Mouse (Mus musculus): Measurements from ENCODE around the gene Gm20388. TPM values are rescaled to one million over a fixed set of nuclear protein-coding genes. Genes with fewer than 3 reads are reported as not detected.

The Gm20388 gene
- total RNA-seq, 2 experiments from 2014 or later: 18.6 TPM; not detected in 1

DNA sequence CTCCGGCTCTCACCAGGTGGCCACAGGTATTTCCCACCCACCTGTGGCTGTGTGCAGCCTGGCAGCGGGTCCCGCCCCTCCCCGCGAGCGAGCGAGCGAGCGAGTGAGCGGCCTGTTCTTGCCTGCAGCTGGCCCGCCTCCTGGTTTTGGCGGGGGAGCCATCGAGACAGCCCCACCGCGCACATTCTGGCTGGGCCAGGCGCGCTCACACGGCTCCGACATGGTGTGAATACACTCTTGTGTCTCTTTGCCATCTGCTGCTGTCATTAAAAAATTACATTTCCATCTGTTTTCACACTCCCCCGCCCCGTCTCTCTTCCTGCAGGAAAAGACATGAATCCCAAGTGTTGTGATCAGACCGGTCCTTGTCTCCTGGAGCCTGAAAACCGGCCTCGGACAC is 687.9 kb downstream of the Gm20388 start:
- peak; percentile 85 to 95 for DNase-seq (ENCODE audit: low spot score in 2 of 2)
- intact Hi-C loops (cut with DNase I): loop anchor here (1.0 to 5.0 kb wide), 4 partner anchors 62 to 333 kb away; no protein-coding TSS in a partner anchor

DNA sequence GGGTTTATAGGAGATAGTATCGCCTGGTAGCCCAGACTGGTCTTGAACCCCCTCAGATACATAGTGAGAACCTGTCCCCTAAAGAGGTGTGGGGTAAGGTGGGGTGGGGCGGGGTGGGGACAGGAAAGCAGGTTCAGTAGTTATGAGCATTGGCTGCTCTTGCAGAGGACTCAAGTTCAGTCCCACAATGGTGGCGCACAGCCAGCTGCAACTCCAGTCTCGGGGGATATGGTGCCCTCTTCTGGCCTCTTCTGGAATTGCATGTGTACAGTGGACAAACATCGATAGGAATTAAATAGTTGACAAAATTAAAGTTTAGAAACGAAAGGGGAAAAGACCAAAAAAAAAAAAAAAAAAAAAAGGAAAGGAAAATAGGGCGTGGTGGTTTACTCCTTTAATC is 688.9 kb downstream of the Gm20388 start:
- DNase-seq (ENCODE audit: low spot score in 2 of 2): peak; percentile 70 to 78
- intact Hi-C loops (cut with DNase I): loop anchor here (5.0 kb wide), 2 partner anchors 297 to 312 kb away; no protein-coding TSS in a partner anchor

DNA sequence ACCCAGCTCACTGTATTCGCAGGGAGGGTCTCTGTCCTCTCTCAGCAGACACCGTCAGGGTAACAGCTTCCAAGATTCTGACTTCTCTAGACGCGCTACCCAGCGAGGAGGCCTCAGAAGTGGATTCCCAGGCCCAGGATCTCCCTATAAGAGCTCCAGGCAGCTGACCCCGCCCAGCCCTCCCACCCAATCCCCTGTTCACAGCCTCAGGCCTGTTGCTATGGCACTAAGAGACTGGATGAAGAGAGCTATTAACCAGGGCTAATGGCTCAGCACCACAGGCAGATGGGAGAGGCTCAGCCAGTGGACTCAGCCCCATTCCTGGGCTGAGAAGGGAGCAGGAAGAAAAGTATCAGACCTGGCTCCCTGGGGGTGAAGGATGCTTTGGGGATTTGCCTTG is 692.0 kb downstream of the Gm20388 start:
- DNase-seq (ENCODE audit: low spot score in 2 of 2): no peak
- intact Hi-C loops (cut with DNase I): no loop called here

DNA sequence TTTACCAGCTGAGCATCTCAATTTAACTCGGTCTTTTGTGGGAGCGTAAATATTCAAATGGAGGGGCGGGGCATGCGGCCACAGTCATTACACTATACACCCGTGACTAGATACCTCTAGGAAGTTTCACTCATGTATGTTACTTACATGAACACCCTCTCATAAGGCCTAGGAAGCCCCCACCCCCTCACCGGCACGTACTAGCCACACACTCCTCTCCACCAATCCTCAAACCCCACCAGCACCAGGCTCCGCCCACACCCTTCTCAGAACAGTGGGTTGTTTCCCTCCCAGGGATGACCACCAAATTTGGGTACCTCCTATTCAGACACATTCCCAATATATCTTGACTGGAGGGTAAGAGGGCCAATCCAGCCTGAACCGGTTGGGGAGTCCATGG is 696.8 kb downstream of the Gm20388 start:
- DNase-seq (ENCODE audit: low spot score in 2 of 2): no peak
- intact Hi-C loops (cut with DNase I): loop anchor here (5.0 kb wide), 1 partner anchor 430 kb away; the partner anchor contains the start of gene Fam92b

DNA sequence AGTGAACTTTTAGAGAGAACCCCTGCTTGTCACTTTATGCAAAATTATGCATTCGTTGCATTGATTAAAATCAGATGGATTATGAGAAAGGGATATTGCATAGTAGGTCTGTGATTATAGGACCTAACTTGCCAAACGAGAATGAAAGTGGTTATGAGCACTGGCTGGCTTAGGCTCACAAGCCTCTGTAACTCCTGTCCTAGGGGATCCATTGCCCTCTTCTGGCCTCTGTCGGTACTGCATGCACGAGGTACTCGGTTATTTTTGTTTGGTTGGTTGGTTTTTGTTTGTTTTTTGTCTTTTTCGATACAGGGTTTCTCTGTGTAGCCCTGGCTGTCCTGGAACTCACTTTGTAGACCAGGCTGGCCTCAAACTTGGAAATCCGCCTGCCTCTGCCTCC is 697.2 kb downstream of the Gm20388 start:
- DNase-seq (ENCODE audit: low spot score in 2 of 2): peak; percentile 74 to 76
- intact Hi-C loops (cut with DNase I): loop anchor here (5.0 kb wide), 1 partner anchor 431 kb away; the partner anchor contains the start of gene Fam92b

DNA sequence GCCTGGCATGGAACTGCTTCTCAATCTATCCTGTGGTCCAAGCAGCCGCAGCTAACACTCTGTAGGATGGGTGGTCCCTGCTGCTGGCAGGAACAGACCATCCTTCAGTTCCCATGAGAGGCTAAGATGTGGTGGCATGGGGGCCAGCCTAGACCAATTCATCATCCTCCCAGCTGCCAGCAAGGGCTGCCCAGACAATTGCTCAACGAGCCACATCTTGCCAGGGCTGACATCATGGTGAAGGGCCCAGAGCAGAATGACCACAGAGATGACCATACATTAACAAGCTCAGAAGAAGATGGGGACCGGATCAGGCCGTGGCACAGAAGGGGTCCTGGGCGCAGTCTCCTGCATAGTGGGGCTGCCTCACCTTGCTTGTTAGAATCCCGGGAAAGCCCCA is 700.2 kb downstream of the Gm20388 start:
- DNase-seq (ENCODE audit: low spot score in 2 of 2): no peak
- intact Hi-C loops (cut with DNase I): no loop called here

DNA sequence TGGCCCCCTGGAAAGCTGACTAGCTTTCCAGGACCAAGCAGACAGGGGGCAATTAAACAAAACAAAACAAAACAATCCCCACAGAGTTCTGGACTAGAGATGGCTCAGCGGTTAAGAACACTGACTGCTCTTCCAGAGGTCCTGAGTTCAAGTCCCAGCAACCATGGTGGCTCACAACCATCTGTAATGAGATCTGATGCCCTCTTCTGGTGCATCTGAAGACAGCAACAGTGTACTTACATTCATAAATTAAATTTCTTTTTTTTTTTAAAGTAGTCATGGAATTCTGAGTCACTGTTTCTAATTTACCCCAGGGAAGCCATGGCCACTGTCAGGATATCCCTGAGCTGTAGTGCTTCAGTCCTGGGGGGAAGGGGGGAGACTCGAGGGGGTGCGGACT is 703.9 kb downstream of the Gm20388 start:
- DNase-seq (ENCODE audit: low spot score in 2 of 2): no peak
- intact Hi-C loops (cut with DNase I): no loop called here

DNA sequence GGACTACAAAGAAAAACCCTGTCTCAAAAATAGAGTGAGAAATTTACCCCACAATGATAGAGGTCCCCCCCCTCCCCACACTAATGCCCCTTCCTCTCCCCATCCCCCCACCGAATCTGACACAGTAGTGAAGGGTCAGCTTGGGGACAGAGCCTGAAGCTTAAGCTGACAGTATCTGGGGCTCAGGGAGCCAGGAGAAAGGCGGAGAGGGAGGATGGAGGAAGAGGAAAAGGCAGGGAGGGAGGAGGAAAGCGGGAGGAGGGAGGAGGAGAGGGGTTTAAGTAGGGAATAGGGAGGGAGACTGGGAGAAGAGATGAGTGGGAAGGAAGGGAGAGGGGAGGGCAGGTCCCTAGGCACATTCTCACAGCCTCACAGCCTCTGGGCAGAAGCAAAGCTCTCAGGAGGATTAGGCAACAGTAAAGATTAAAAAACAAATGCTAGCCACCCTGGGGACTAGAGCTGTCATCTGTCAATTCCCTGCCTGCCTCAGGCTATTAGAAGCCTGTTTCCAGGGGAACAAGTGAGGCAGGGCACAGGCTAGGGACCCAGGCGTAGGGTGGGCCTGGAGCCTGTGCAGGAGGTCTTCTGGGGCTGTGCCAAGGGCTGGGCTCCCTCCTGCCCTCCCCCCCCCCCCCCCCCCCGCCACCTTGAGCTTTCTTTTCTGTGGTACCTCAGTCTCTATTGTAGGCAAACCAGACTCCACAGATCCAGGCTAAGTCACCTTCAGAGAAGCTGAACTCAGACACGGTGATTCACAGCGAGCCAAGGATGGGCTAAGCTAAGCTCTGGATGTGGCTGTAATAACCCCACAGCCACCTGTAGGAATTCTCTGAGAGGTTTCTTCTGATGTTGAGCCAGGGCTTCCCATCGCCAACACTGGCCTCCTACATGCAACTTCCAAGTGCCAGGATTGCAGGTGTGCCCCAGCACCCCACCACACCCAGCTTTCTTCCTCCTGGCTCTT is 706.3 kb downstream of the Gm20388 start:
- no peak for DNase-seq (ENCODE audit: low spot score in 2 of 2)
- intact Hi-C loops (cut with DNase I): no loop called here

DNA sequence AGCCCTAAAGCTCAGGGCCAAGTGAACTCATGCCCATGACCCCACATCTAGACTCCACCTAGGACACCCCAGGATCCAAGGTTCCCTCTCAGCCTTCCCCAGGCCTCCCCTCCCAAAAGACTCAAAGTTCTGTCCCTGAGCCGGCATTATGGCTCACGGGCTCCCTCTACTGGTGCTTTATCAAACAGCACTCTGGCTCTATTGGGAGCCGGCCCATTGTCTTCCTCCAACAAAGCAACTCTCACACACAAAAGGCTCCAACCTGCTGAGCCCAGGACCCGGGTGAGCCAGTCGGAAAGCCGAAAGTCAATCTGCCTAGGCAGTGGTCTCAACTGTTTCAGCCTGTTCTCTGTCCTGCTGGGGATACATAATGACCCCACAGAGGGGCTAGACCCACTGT is 707.5 kb downstream of the Gm20388 start:
- peak; percentile 59 to 68 for DNase-seq (ENCODE audit: low spot score in 2 of 2)
- intact Hi-C loops (cut with DNase I): no loop called here

DNA sequence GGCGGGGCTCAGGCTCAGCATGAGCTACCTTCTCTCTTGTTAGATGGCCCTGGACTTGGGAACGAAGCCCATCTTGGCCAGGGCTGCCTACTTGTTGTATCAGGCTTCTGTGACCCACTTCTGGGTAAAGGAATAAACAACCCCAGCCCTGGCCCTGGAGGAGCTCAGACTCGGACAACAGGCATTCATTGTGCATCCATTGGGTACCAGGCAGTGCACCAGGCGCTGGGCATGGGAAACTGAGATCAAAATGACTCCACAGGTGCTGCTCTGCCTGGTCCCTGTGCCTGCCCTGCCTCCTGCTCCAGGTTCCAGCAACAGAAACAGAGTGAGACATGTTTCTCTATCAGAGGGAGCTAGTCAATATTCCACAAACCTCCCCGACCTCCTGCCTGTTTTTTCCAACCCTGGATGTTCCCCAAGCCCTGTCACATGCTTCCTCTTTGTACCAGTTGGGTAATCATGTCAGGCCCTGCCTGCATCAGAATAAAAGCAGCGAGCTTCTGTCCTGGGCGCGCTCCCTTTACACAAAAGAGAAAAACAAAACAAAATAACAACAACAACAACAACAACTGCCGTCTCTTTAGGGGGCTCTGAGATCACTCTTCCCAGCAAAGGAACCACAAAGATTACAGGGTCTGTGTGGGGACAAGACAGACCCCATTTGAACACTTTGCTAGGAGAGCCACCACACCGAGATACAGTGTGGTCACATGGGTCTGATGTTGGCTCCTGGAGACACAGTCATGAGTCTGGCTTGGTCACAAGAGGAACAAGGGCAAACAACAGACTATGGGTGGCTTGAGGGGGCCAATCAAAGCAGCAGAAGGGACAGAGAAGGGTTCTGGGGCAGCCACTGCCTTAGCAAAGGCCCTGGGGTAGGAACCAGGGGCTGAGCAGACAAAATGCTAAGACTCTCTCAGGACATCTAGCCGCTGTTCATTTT is 708.9 kb downstream of the Gm20388 start:
- intact Hi-C loops (cut with DNase I): no loop called here
- DNase-seq (ENCODE audit: low spot score in 2 of 2): peak in 1 of 2 experiments; percentile 51

DNA sequence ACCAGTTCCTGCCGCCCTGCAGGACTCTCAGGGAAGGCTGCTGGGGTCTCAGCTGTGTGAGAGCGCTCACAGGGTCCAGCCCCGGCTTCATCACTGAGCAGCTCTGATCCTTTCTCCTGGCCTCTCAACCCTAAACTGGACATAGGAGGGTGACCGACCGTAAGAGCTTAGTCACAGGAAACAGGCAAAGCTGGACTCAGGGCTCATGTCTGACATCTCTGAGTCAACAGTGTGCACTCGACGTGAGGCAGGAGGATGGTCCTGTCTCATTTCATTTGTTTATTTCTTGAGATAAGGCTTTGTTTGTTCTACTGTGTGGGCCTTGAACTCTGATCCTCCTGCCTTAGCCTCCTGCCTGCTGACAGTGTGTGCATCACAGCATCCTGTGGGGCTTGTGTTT is 709.8 kb downstream of the Gm20388 start:
- intact Hi-C loops (cut with DNase I): no loop called here
- DNase-seq (ENCODE audit: low spot score in 2 of 2): no peak

DNA sequence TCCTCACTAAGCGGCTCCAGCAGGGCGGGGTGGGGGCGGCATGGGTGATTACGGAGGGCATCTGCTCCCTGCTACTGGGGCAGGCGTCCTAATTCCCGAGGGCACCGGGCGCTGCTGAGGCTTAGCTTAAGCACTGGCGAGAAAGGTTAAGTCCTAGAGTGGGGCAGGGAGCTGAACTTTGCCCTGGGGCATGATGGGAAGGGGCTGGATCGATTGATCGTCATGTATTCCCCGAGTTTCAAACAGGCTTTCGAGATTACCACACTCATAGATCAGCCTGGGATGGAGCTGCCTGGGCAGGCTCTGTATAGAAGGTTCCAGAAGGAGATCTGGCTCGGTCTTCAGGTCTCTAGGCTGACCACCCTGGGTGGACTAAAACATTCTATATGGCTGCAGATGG is 711.5 kb downstream of the Gm20388 start:
- intact Hi-C loops (cut with DNase I): no loop called here
- no peak for DNase-seq (ENCODE audit: low spot score in 2 of 2)

DNA sequence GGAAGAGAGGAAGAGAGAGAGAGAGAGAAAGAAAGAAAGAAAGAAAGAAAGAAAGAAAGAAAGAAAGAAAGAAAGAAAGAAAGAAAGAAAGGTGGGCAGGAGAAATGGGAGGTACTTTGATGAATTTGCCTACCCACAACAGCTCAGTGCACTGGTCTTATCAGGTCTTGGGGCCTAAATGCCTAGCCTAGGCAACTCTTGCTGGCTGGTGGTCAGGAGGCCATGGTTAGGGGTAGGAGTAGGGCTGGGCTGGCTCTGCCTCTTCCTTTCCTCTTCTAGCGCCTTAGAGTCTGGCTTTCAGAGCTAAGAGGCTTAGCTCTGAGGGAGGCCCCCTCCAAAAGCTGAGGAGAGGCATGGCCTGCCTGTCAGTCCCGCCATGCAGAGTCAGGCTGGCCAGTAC is 713.0 kb downstream of the Gm20388 start:
- no peak for DNase-seq (ENCODE audit: low spot score in 2 of 2)
- intact Hi-C loops (cut with DNase I): no loop called here

DNA sequence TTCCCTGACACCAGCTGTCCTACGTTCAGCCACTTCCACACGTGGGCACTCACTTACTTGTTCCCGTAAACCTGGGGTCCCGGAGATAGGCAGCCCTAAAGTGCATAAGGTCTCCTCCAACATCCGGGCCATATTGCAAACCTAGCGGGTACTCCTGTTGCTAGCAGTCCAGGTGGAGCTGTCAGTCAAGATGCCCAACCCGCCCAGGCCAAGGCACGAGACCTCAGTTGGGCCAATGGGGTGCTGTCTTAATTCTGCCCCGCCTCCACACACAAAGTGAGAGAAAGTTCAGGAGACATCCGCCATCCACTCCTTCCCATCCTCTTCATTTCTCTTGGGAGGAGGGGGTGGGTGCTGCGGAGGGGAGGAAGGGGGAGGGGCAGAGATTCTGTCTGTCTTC is 715.8 kb downstream of the Gm20388 start:
- intact Hi-C loops (cut with DNase I): no loop called here
- DNase-seq (ENCODE audit: low spot score in 2 of 2): no peak

DNA sequence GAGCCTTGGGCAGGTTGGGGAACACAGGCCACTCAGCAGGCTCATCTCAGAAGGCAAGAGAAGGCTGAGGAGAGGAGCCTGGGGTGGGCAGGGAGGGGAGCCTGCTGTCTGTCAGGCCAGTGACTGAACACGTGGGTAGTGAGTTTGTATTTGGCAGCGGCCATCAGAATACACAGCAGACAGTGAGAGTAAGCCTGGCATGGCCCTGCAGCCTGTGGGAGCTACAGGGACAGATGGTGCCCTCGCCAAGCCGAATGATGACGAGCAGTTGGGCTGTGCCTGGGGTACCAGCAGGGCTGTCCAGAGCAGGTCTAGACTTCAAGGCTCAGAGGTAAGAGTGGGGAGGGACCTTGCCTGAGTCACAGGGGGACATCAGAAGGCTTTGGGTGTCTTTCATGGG is 716.7 kb downstream of the Gm20388 start:
- intact Hi-C loops (cut with DNase I): no loop called here
- DNase-seq (ENCODE audit: low spot score in 2 of 2): no peak

DNA sequence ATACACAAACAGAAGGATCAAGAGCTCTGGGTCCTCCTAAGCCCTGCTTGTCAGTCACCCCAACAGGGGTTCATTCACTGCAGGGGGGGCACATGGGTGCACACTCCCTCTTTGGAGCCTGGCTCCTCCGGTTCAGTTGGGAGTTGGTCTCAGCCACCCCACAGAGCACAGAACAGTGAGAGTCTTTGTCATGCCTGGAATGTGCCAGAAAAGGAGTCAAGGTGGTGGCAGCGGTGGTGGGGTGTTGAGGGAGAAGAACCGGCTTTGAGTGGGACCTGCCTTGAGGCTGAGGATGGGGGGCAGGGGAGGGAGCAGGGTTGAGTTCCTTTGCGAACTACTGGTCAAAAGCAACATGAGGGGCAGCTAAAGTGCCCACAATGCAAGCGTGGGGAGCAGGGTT is 719.4 kb downstream of the Gm20388 start:
- intact Hi-C loops (cut with DNase I): no loop called here
- no peak for DNase-seq (ENCODE audit: low spot score in 2 of 2)

DNA sequence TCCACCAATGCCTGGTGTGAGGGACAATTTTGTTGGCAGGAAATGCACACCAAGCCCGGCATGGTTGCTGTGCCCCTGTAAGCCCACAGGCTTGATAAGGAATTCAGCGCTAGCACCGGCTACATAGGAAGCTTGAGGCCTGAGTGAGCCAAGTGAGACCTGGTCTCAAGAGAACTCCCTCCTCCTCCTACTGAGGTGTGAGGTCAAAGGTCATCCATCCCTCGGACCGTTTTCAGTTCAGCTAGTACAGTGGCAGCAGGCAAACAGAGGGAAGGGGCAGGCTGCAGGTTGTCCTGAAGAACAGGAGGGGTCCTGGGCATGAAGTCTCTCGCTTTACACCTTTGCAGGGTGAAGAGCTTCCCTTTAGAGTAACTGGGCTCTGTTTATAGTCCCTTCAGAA is 720.2 kb downstream of the Gm20388 start:
- intact Hi-C loops (cut with DNase I): no loop called here

DNA sequence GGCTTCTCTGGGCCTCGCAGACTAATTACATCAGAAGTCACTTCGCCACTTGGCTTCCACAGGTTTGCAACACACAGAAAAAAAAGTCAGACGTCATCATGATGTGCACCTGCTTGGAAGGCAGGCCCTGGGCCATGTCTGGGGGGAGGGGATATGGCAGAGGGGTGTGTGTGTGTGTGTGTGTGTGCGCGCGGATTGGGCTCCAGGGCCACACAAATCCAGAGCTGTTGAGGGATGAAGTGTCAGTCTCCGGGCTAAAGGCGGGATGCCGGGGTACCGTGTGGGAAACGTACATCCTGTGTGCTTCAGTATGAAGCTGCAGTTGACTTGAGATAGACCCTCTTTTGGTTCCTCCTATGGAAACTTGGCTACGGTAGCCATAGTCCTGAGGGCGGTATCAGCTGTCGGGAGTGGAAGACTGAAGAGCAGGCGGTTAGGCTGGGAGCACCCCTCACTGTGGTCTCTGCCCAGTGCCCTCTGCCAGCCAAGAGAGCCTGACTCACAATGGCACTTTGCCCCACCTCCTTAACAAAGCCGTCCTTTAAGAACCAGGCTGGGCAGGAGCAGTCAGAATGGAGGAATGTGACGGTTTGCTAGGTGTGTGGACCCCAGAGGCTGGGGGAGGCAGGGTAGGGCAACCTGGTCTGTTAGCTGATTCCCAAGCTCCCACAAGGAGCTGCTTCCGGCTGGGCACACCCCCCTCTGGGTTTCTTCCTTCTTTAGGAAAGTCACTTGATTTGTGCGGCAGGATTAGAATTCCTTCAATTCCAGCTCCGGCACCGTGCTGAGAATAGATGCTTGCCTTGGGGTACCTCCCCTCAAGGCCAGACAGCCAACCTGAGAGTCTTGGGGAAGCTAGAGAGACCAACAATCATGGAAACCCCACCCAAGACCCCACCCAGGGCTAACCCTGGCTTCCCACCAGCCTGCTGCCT is 721.1 kb downstream of the Gm20388 start:
- intact Hi-C loops (cut with DNase I): no loop called here
- DNase-seq (ENCODE audit: low spot score in 2 of 2): no peak

More for the DNA sequence above, 720.2 kb downstream of the Gm20388 start:
- DNase-seq (ENCODE audit: low spot score in 2 of 2): no peak
